Comparison of ENCODE assay signal across 27 mouse cellular contexts in genomic region chr14:28861142-28861541, GRCm38 (mm10).
DNase-seq lines count a peak whose midpoint lies in the region; ATAC-seq and TF ChIP-seq lines count a peak whose summit lies in the region.
"Had no signal": no experiment of that assay in that cellular context is flagged by ENCODE, and none has a peak within 500 bp of the region (broad histone marks: within the 10 kb centered on the region; RNA-seq: fewer than 3 reads in every experiment).

No protein-coding gene starts in this region.

- H3K36me3 ChIP-seq in hindbrain, postnatal 0 days (ENCODE audit: insufficient read depth, low read length), result no peaks in the 10 kb centered on the region
- no peaks in the 10 kb centered on the region for H3K36me3 ChIP-seq in hindbrain, embryonic 11.5 days (ENCODE audit: control insufficient read depth, insufficient read depth, low read length)
- H3K36me3 ChIP-seq: embryonic facial prominence, embryonic 12.5 days; heart, embryonic 10.5 days; heart, embryonic 15.5 days; hindbrain, embryonic 13.5 days; limb, embryonic 13.5 days; lung, embryonic 15.5 days; midbrain, embryonic 13.5 days had no signal

- TF ChIP-seq CTCF in hindbrain, postnatal 0 days (IDR thresholded peaks at IDR 0.05; ENCODE audit: low read depth), result no peak
- no peak for TF ChIP-seq CTCF in cerebellum, adult 2 months (IDR thresholded peaks at IDR 0.05; ENCODE audit: borderline replicate concordance, insufficient read depth, low read depth, low read length)

- WGBS in hindbrain, postnatal 0 days, result 56% methylated on average over 2 of the region's 2 CpGs
- 83% methylated on average over 2 of the region's 2 CpGs for WGBS in hindbrain, embryonic 11.5 days
- WGBS in cerebellum, adult 2 months, result 14% methylated on average over 2 of the region's 2 CpGs

- no peaks in the 10 kb centered on the region for H3K27me3 ChIP-seq in hindbrain, postnatal 0 days (ENCODE audit: insufficient read depth, low read length)
- H3K27me3 ChIP-seq in hindbrain, embryonic 11.5 days (ENCODE audit: control insufficient read depth, insufficient read depth, low read length), result no peaks in the 10 kb centered on the region
- no peaks in the 10 kb centered on the region for H3K27me3 ChIP-seq in cerebellum, adult 2 months (ENCODE audit: control insufficient read depth, insufficient read depth, low read length)
- H3K27me3 ChIP-seq: embryonic facial prominence, embryonic 12.5 days; heart, embryonic 15.5 days; hindbrain, embryonic 13.5 days; limb, embryonic 13.5 days; lung, embryonic 15.5 days; megakaryocyte, embryonic 14.5 days; midbrain, embryonic 13.5 days had no signal

- H3K4me1 ChIP-seq in hindbrain, postnatal 0 days (ENCODE audit: insufficient read depth, low read length), result no peaks in the 10 kb centered on the region
- no peaks in the 10 kb centered on the region for H3K4me1 ChIP-seq in hindbrain, embryonic 11.5 days (replicated peaks; ENCODE audit: control insufficient read depth, insufficient read depth, low read length)
- peaks cover 6% of the 10 kb centered on the region; the same call in 1 of the 2 replicates for H3K4me1 ChIP-seq in cerebellum, adult 2 months (ENCODE audit: control insufficient read depth, insufficient read depth, low read length)
- H3K4me1 ChIP-seq: embryonic facial prominence, embryonic 12.5 days; heart, embryonic 10.5 days; heart, embryonic 15.5 days; hindbrain, embryonic 13.5 days; lung, embryonic 15.5 days; megakaryocyte, embryonic 14.5 days had no signal

- no peak overlapping the region for H3K4me3 ChIP-seq in hindbrain, postnatal 0 days (ENCODE audit: low read length)
- H3K4me3 ChIP-seq in hindbrain, embryonic 11.5 days (ENCODE audit: low read depth, low read length), result no peak overlapping the region
- H3K4me3 ChIP-seq in cerebellum, adult 2 months (replicated peaks; ENCODE audit: insufficient read depth, low read depth, low read length), result no peak overlapping the region
- H3K4me3 ChIP-seq: embryonic facial prominence, embryonic 12.5 days; heart, embryonic 10.5 days; heart, embryonic 15.5 days; hindbrain, embryonic 13.5 days; limb, embryonic 13.5 days; lung, embryonic 15.5 days; megakaryocyte, embryonic 14.5 days; midbrain, embryonic 13.5 days had no signal

- no peak overlapping the region for H3K27ac ChIP-seq in hindbrain, postnatal 0 days
- no peak overlapping the region for H3K27ac ChIP-seq in hindbrain, embryonic 11.5 days (ENCODE audit: low read depth, low read length)
- no peak overlapping the region for H3K27ac ChIP-seq in cerebellum, adult 2 months (ENCODE audit: insufficient read depth, low read length)
- H3K27ac ChIP-seq: embryonic facial prominence, embryonic 12.5 days; heart, embryonic 10.5 days; heart, embryonic 15.5 days; hindbrain, embryonic 13.5 days; limb, embryonic 13.5 days; lung, embryonic 15.5 days; midbrain, embryonic 13.5 days had no signal

- no peak overlapping the region for H3K9ac ChIP-seq in hindbrain, postnatal 0 days (replicated peaks; ENCODE audit: low read length)
- no peak overlapping the region for H3K9ac ChIP-seq in hindbrain, embryonic 11.5 days (ENCODE audit: low read depth, low read length)
- H3K9ac ChIP-seq: embryonic facial prominence, embryonic 12.5 days; heart, embryonic 15.5 days; hindbrain, embryonic 13.5 days; limb, embryonic 13.5 days; lung, embryonic 15.5 days; midbrain, embryonic 13.5 days had no signal

- no peak for ATAC-seq in hindbrain, postnatal 0 days
- ATAC-seq in hindbrain, embryonic 11.5 days (ENCODE audit: low FRiP score), result no peak
- ATAC-seq: intestine, postnatal 0 days; midbrain, embryonic 13.5 days had no signal

- no peak overlapping the region for H3K4me2 ChIP-seq in hindbrain, postnatal 0 days (ENCODE audit: low read depth, low read length)
- H3K4me2 ChIP-seq in hindbrain, embryonic 11.5 days (replicated peaks; ENCODE audit: low read depth, low read length), result no peak overlapping the region
- H3K4me2 ChIP-seq: embryonic facial prominence, embryonic 12.5 days; heart, embryonic 15.5 days; hindbrain, embryonic 13.5 days; limb, embryonic 13.5 days; liver, embryonic 11.5 days; lung, embryonic 15.5 days; midbrain, embryonic 13.5 days had no signal

- no peak for TF ChIP-seq POLR2A in cerebellum, adult 2 months (IDR thresholded peaks at IDR 0.05; ENCODE audit: borderline replicate concordance, insufficient read depth, low read length)

- DNase-seq in hindbrain, postnatal 0 days (ENCODE audit: low spot score), result peak; percentile 6
- DNase-seq in hindbrain, embryonic 11.5 days (ENCODE audit: low spot score), result no peak
- peak; percentile 12 for DNase-seq in cerebellum, adult 11 months
- DNase-seq in cerebellum, adult 2 months, result peak; percentile 20 to 81
- DNase-seq in cerebellum, postnatal 25 days, result peak; percentile 38 to 55
- DNase-seq in spleen, postnatal 4 days (ENCODE audit: low spot score in 2 of 2), result no peak
- no peak for DNase-seq in neural tube, embryonic 10.5 days (ENCODE audit: extremely low spot score, low spot score)
- DNase-seq: adrenal gland, postnatal 25 days; B cell, adult 2 months; embryo, embryonic 11 days; gastrocnemius, postnatal 25 days; heart, adult 11 months; heart, postnatal 36 days; kidney, adult 9 months; kidney, postnatal 10 days; lung, postnatal 4 days; thymus, postnatal 4 days had no signal

- H3K9me3 ChIP-seq in hindbrain, postnatal 0 days (ENCODE audit: low read length), result no peaks in the 10 kb centered on the region; the same call in 1 of the 2 replicates
- H3K9me3 ChIP-seq in hindbrain, embryonic 11.5 days (ENCODE audit: control insufficient read depth, low read length), result no peaks in the 10 kb centered on the region
- H3K9me3 ChIP-seq: embryonic facial prominence, embryonic 12.5 days; heart, embryonic 10.5 days; heart, embryonic 15.5 days; hindbrain, embryonic 13.5 days; limb, embryonic 13.5 days; lung, embryonic 15.5 days; megakaryocyte, embryonic 14.5 days; midbrain, embryonic 13.5 days had no signal

Comparison
In these comparisons a context has a peak if more than half of its experiments do, and no peak if none do; other contexts are left out.
1. DNase-seq: peak in hindbrain, postnatal 0 days (single experiment), cerebellum, adult 11 months (single experiment), cerebellum, adult 2 months (2 of 2) and cerebellum, postnatal 25 days (2 of 2); none in hindbrain, embryonic 11.5 days (single experiment), spleen, postnatal 4 days (0 of 2) and neural tube, embryonic 10.5 days (single experiment).